Mouse (Mus musculus) liver, embryonic 11.5 days (tissue): Measurements from ENCODE around the gene Wwp2. TPM values are rescaled to one million over a fixed set of nuclear protein-coding genes. Genes with fewer than 3 reads are reported as not detected.
A peak's percentile ranks its signal among the peaks of the same experiment; 100 is the strongest.

Source experiments
- ATAC-seq: fragments of 200-750 bp; cut with Nextera tagmentation; replicated peaks from 2 replicates; pipeline ENCODE4 v1.8.0; 2017; ENCODE audit warnings: moderate number of reproducible peaks, mild to moderate bottlenecking, moderate TSS enrichment, moderate library complexity; ENCODE audit not compliant: low FRiP score
- DNase-seq: peaks from one replicate; pipeline ENCODE4 v3.0.0-alpha.2; 2017; ENCODE audit warnings: low spot score
- H3K27ac ChIP-seq: fragments of 300-500 bp; sonication (generic); 2 replicates; pipeline ENCODE4 v1.5.1; 2014; ENCODE audit warnings: mild to moderate bottlenecking, low read depth, low read length, control low read depth
- H3K27me3 ChIP-seq: fragments of 300-500 bp; sonication (generic); replicated peaks from 2 replicates; pipeline ENCODE4 v1.6.1; 2014; ENCODE audit warnings: low read length, mixed read lengths; ENCODE audit not compliant: control insufficient read depth, insufficient read depth
- H3K36me3 ChIP-seq: fragments of 300-500 bp; sonication (generic); 2 replicates; pipeline ENCODE4 v1.6.1; 2014; ENCODE audit warnings: mild to moderate bottlenecking, low read length, moderate library complexity, mixed read lengths; ENCODE audit not compliant: control insufficient read depth, insufficient read depth
- H3K4me1 ChIP-seq: fragments of 300-500 bp; sonication (generic); replicated peaks from 2 replicates; pipeline ENCODE4 v1.6.1; 2014; ENCODE audit warnings: low read length, mixed read lengths; ENCODE audit not compliant: control insufficient read depth, insufficient read depth
- H3K4me2 ChIP-seq: fragments of 300-500 bp; sonication (generic); 2 replicates; pipeline ENCODE4 v1.6.1; 2014; ENCODE audit warnings: mild to moderate bottlenecking, control low read depth, moderate library complexity
- H3K4me3 ChIP-seq: fragments of 300-500 bp; sonication (generic); 2 replicates; pipeline ENCODE4 v1.5.1; 2014; ENCODE audit warnings: low read depth, low read length, control low read depth
- H3K9ac ChIP-seq: fragments of 300-500 bp; sonication (generic); 2 replicates; pipeline ENCODE4 v1.6.1; 2014; ENCODE audit warnings: low read depth, low read length, control low read depth
- H3K9me3 ChIP-seq: fragments of 300-500 bp; sonication (generic); 2 replicates; pipeline ENCODE4 v1.6.1; 2016; ENCODE audit warnings: low read length, inconsistent platforms, mixed read lengths; ENCODE audit not compliant: control insufficient read depth
- WGBS: fragments of 180-500 bp; shearing (Covaris S2); extraction: QIAGEN DNeasy Blood & Tissue Kit; methylation state at CpG from one replicate; pipeline ENCODE4 v1.1.7; 2014; 5-methylcytosine and 5-hydroxymethylcytosine counted together
- polyA plus RNA-seq: library from polyadenylated mRNA; unstranded; fragments of >200 nt; fragmentation: Nextera tagmentation; extraction: Ambion mirVana; gene quantifications from 2 replicates; pipeline ENCODE4 v1.2.1, GENCODE M21; 2014

Gene Wwp2
- polyA plus RNA-seq, 1 experiment from 2014 or later, result 40.2 TPM

DNA sequence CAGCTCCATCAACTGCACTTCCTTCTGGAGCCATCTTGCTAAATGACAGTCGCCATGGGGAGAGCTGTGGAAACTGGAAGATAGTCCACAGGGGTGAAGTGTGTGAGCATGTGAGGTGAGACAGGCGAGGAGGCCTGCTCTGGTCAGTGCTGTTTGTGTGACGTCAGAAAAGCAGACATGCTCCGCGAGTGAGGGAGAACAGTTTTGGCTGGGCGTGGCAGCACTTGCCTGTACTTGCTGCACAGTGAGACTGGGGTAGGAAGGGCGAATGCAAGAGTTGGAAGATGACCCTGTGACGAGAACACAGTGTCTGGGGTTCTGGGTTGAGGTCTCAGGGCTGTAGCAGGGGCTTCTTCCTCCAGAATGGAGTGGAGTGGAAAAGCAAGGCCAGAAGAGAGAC, 110.7 kb downstream of the Wwp2 start:
- Histone ChIP-seq H3K4me3 (no peak overlapping the region), H3K27me3 (no peaks in the 10 kb centered on the region), H3K9ac (no peak overlapping the region), H3K36me3 (peaks cover 5% of the 10 kb centered on the region; the same call in 1 of the 2 replicates), H3K9me3 (no peaks in the 10 kb centered on the region), H3K4me1 (peaks cover 5% of the 10 kb centered on the region; the same call in 1 of the 2 replicates), H3K27ac (no peak overlapping the region), H3K4me2 (no peak overlapping the region)
- no peak for ATAC-seq
- DNase-seq, result no peak
- WGBS, result 82% methylated on average over 8 of the region's 8 CpGs

DNA sequence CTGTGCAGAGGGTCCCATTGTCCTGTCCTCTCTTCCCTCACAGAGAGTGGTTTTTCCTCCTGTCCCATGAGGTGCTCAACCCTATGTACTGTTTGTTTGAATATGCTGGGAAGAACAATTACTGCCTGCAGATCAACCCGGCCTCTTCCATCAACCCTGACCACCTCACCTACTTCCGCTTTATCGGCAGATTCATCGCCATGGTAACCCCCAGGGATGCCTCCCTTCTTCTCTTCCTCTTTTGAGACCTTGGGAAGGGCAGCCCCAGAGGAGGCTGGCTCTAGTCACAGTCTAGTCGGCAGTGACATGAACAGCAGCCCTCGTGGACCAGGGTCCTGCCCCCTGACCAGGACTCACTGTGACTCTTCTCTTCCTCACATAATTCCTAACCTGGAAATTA, 116.1 kb downstream of the Wwp2 start:
- 39% methylated on average over 6 of the region's 6 CpGs for WGBS
- ATAC-seq, result no peak
- Histone ChIP-seq H3K27ac (no peak overlapping the region), H3K9ac (no peak overlapping the region), H3K36me3 (peaks cover 5% of the 10 kb centered on the region; the same call in 1 of the 2 replicates), H3K9me3 (no peaks in the 10 kb centered on the region), H3K27me3 (no peaks in the 10 kb centered on the region), H3K4me1 (no peaks in the 10 kb centered on the region), H3K4me2 (no peak overlapping the region), H3K4me3 (no peak overlapping the region)
- no peak for DNase-seq

DNA sequence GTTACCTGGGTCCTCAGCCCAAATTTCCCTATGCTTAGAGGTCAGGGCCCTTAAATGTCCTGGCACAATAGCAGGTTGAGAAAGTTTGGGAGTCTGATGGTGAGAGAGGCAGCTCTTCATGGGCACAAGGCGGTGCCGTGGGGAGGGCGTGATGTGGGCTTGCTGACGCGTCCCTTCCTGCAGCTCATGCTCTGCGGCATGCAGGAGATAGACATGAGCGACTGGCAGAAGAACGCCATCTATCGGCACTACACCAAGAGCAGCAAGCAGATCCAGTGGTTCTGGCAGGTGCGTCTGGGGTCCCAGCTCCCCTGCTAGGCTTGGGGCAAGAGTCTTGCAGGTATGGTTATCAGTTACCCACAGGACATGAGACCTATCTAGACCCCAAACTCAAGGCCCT, 119.1 kb downstream of the Wwp2 start:
- 79% methylated on average over 10 of the region's 10 CpGs for WGBS
- no peak overlapping the region for H3K4me3 ChIP-seq
- ATAC-seq, result no peak
- H3K27ac ChIP-seq, result no peak overlapping the region
- H3K27me3 ChIP-seq, result no peaks in the 10 kb centered on the region
- H3K4me1 ChIP-seq, result no peaks in the 10 kb centered on the region
- no peak for DNase-seq
- H3K9ac ChIP-seq, result no peak overlapping the region
- no peak overlapping the region for H3K4me2 ChIP-seq
- no peaks in the 10 kb centered on the region for H3K9me3 ChIP-seq
- no peaks in the 10 kb centered on the region; the same call in none of the 2 replicates for H3K36me3 ChIP-seq

DNA sequence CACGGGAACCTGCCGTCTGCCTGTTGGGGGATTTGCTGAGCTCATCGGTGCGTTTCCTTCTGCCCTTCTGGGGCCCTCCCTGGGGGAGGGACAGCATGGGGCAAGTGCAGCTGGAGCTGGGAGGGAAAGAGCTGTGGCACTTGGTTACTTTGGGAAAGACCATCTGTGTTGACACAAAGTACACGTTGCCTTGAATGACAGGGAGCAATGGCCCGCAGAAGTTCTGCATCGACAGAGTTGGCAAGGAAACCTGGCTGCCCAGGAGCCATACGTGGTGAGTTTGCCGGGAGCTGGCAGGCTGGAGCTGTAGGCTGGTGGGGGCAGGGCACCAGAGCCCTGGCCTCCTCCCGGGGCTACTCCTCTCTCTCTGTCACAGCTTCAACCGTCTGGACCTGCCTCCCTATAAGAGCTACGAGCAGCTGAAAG, 120.4 kb downstream of the Wwp2 start:
- H3K4me2 ChIP-seq, result no peak overlapping the region
- 60% methylated on average over 12 of the region's 12 CpGs for WGBS
- no peaks in the 10 kb centered on the region for H3K9me3 ChIP-seq
- H3K36me3 ChIP-seq, result no peaks in the 10 kb centered on the region; the same call in 1 of the 2 replicates
- no peak overlapping the region for H3K9ac ChIP-seq
- H3K27me3 ChIP-seq, result no peaks in the 10 kb centered on the region
- no peak overlapping the region for H3K27ac ChIP-seq
- no peak overlapping the region for H3K4me3 ChIP-seq
- H3K4me1 ChIP-seq, result no peaks in the 10 kb centered on the region; the same call in 1 of the 2 replicates
- DNase-seq, result no peak
- ATAC-seq, result no peak

DNA sequence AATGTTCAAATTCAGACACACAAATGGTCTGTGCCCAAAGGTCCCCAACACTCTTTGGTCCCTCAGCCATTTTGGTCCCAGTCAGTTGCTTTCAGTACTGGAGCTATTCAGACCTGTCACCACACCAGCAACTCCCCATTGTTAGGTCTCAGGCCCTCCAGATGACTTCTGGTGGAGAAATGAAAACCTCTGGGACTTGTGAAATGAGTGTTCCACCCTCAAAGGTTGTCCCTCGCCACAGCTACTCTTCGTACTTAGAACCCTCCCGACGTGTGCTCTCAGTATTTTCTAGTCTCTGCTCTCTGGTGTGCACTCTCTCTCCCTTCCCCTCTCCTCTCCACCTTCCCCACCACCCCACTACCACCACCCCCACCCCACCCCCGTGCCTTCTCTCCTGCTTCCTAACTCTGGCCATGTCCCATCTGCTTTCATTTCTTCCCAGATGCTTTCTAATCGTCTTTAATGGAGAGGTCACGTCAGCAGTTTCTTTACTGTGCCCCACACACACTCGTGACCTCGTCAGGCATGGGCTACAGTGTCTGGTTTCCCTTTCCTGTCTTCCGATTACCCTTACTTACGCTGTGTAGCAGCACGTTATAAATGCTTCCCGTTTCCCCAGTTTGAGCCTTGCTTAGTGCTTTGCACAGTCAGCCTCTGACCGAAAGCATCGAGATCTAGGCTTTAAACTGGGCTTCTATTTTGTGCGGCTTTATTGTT, 124.8 kb downstream of the Wwp2 start:
- Histone ChIP-seq H3K4me3 (0 out of 2 replicates have a peak overlapping the region, but pooled peaks have one; percentile 3), H3K36me3 (no peaks in the 10 kb centered on the region; the same call in 1 of the 2 replicates), H3K9me3 (no peaks in the 10 kb centered on the region), H3K27me3 (no peaks in the 10 kb centered on the region), H3K4me2 (peak overlapping the region; percentile 39), H3K27ac (0 out of 2 replicates have a peak overlapping the region, but pooled peaks have one; percentile 19), H3K4me1 (no peaks in the 10 kb centered on the region; the same call in 1 of the 2 replicates), H3K9ac (peak overlapping the region; percentile 37; the same call in 1 of the 2 replicates)
- DNase-seq (no peak), ATAC-seq (no peak)
- 38% methylated on average over 16 of the region's 16 CpGs for WGBS

DNA sequence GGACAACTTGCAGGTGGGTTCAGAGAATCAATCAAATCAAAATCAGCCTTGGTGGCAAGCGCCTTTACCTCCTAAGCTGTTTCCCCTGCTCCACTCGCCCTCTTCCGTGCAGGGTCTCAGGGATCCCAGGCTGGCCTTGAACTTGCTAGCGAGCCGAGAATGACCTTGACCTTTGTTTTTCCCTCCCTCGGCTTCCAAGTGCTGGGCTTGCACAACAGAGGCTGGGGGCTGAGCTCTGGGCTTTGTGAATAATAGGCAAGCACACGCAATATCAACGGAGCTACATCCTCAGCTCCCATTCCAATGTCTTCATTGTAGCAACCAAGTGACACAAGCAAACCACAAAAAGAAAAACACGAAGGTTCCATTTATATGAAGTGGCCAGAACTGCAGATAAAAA, 126.0 kb downstream of the Wwp2 start:
- no peak for ATAC-seq
- no peak for DNase-seq
- Histone ChIP-seq H3K27me3 (no peaks in the 10 kb centered on the region), H3K36me3 (no peaks in the 10 kb centered on the region; the same call in 1 of the 2 replicates), H3K4me1 (no peaks in the 10 kb centered on the region; the same call in 1 of the 2 replicates), H3K9me3 (no peaks in the 10 kb centered on the region), H3K27ac (no peak overlapping the region), H3K4me3 (no peak overlapping the region), H3K4me2 (no peak overlapping the region), H3K9ac (no peak overlapping the region)
- 67% methylated on average over 9 of the region's 9 CpGs for WGBS

DNA sequence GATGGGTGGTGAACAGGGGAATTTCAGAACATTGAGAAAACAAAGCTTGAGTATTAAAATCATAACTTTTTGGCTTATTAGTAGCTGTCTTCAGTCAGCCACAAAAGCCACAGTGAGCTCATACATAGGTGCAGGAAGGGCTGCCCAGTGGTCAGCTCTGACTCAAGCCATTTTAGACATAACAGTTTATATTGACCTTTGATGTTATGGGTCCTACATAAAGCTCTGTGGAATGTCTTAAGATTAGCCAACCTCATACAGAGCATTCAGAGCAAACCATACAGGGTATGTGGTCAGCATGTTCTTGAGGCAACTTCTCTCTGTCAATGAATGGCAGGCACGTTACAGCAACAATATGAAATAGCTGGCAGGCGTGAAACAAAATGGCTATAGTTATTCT, 134.9 kb downstream of the Wwp2 start:
- no peak overlapping the region for H3K9ac ChIP-seq
- H3K27ac ChIP-seq, result no peak overlapping the region
- DNase-seq (no peak), ATAC-seq (no peak)
- WGBS, result 79% methylated on average over 2 of the region's 2 CpGs
- no peak overlapping the region for H3K4me3 ChIP-seq
- no peak overlapping the region for H3K4me2 ChIP-seq
- no peaks in the 10 kb centered on the region for H3K27me3 ChIP-seq
- no peaks in the 10 kb centered on the region for H3K36me3 ChIP-seq
- no peaks in the 10 kb centered on the region; the same call in 1 of the 2 replicates for H3K4me1 ChIP-seq
- no peaks in the 10 kb centered on the region for H3K9me3 ChIP-seq

DNA sequence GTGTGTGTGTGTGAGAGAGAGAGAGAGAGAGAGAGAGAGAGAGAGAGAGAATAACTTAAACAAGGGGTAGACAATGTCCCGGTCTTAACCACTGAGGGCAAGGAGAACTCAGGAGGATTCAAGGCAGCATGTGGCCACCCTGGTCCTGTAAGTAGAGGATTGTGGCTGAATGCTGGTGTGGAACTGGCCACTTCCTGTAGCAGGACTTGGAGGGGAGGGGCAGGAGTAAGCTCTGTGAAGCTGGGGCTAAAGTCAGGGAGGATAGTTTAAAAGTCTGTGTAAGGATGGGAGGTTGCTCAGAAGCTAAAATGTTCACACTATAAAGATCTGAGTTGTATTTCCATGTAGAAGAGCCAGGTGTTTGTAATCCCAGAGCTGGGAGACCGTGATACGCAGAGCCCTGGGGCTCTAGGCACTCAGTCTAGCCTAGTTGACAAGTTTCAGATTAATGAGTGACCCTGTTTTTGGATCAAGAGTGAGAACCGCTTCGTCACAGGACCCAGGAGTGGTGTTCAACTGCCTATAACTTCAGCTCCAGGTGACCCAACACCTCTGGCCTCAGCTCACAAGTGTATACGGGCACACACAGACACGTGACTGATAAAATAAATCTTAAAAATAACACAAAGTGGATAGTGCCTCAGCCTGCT, 135.4 kb downstream of the Wwp2 start:
- Histone ChIP-seq H3K9me3 (no peaks in the 10 kb centered on the region), H3K4me2 (no peak overlapping the region), H3K36me3 (no peaks in the 10 kb centered on the region), H3K27me3 (no peaks in the 10 kb centered on the region), H3K27ac (no peak overlapping the region), H3K4me3 (no peak overlapping the region), H3K4me1 (peaks cover 3% of the 10 kb centered on the region; the same call in 1 of the 2 replicates), H3K9ac (no peak overlapping the region)
- DNase-seq (no peak), ATAC-seq (no peak)
- 75% methylated on average over 7 of the region's 7 CpGs for WGBS
